Comparison of ENCODE assay signal across 13 mouse cellular contexts in genomic region chr19:43666661-43667429, GRCm38 (mm10). TPM values are rescaled to one million over a fixed set of nuclear protein-coding genes. Genes with fewer than 3 reads are reported as not detected.
A peak's percentile ranks its signal among the peaks of the same experiment; 100 is the strongest.
DNase-seq lines count a peak whose midpoint lies in the region; ATAC-seq lines count a peak whose summit lies in the region.
"Had no signal": no experiment of that assay in that cellular context is flagged by ENCODE, and none has a peak within 500 bp of the region (broad histone marks: within the 10 kb centered on the region; RNA-seq: fewer than 3 reads in every experiment).

No protein-coding gene starts in this region.

- DNase-seq in heart, adult 18-20 months: peak; percentile 54 to 80
- no peak for DNase-seq in heart, embryonic 10.5 days (ENCODE audit: low spot score)
- DNase-seq in 416B (ENCODE audit: low read depth): peak; percentile 51
- DNase-seq in adrenal gland, postnatal 25 days: peak; percentile 52
- DNase-seq in heart, postnatal 14 days: peak; percentile 28 to 29
- no peak for DNase-seq in spleen, postnatal 36 days (ENCODE audit: low spot score in 2 of 2)
- no peak for DNase-seq in forebrain, embryonic 11.5 days (ENCODE audit: low spot score)
- DNase-seq in right cerebral cortex, postnatal 14 days: no peak
- DNase-seq: forebrain, postnatal 0 days had no signal

- WGBS in heart, embryonic 10.5 days: 84% methylated on average over 22 of the region's 22 CpGs
- WGBS in forebrain, embryonic 11.5 days: 88% methylated on average over 22 of the region's 22 CpGs

- H3K4me3 ChIP-seq in heart, embryonic 10.5 days: no peak overlapping the region
- H3K4me3 ChIP-seq in forebrain, embryonic 11.5 days (ENCODE audit: low read depth, low read length): no peak overlapping the region
- H3K4me3 ChIP-seq: hindbrain, embryonic 13.5 days; neural tube, embryonic 13.5 days had no signal

- no peak overlapping the region for H3K4me2 ChIP-seq in forebrain, embryonic 11.5 days (ENCODE audit: low read depth, low read length, severe bottlenecking)
- H3K4me2 ChIP-seq: hindbrain, embryonic 13.5 days; neural tube, embryonic 13.5 days had no signal

- H3K36me3 ChIP-seq in heart, embryonic 10.5 days: peaks cover 17% of the 10 kb centered on the region
- no peaks in the 10 kb centered on the region for H3K36me3 ChIP-seq in forebrain, embryonic 11.5 days (ENCODE audit: control insufficient read depth, insufficient read depth, low read length)

- intact Hi-C loops in heart, postnatal 14 days (cut with DNase I): no loop called here

- H3K9ac ChIP-seq in forebrain, embryonic 11.5 days (ENCODE audit: low read length): no peak overlapping the region
- H3K9ac ChIP-seq: forebrain, postnatal 0 days; hindbrain, embryonic 13.5 days; neural tube, embryonic 13.5 days had no signal

- H3K27me3 ChIP-seq in heart, embryonic 10.5 days (ENCODE audit: insufficient read depth, poor library complexity, severe bottlenecking): peaks cover 12% of the 10 kb centered on the region; the same call in 1 of the 2 replicates
- H3K27me3 ChIP-seq in forebrain, embryonic 11.5 days (ENCODE audit: control insufficient read depth, insufficient read depth, low read length): no peaks in the 10 kb centered on the region
- H3K27me3 ChIP-seq: hindbrain, embryonic 13.5 days; neural tube, embryonic 13.5 days had no signal

- H3K4me1 ChIP-seq in heart, embryonic 10.5 days: peaks cover 5% of the 10 kb centered on the region
- H3K4me1 ChIP-seq in forebrain, embryonic 11.5 days (replicated peaks; ENCODE audit: control insufficient read depth, insufficient read depth, low read length): 0 out of 2 replicates have a peak, but pooled peaks cover 2% of the 10 kb centered on the region

- H3K9me3 ChIP-seq in heart, embryonic 10.5 days: no peaks in the 10 kb centered on the region
- no peaks in the 10 kb centered on the region for H3K9me3 ChIP-seq in forebrain, embryonic 11.5 days (ENCODE audit: control insufficient read depth, low read length)
- H3K9me3 ChIP-seq: hindbrain, embryonic 13.5 days; neural tube, embryonic 13.5 days had no signal

- no peak overlapping the region for H3K27ac ChIP-seq in heart, embryonic 10.5 days
- H3K27ac ChIP-seq in forebrain, embryonic 11.5 days (ENCODE audit: low read depth, low read length): no peak overlapping the region
- H3K27ac ChIP-seq: hindbrain, embryonic 13.5 days; neural tube, embryonic 13.5 days had no signal

- ATAC-seq in forebrain, embryonic 11.5 days (replicated peaks; ENCODE audit: low FRiP score): no peak
- ATAC-seq: forebrain, postnatal 0 days had no signal

RNA-seq across cellular contexts. Expression of gene Slc25a28, which starts 7.8 kb away (rescaled TPM):
- total RNA-seq in heart, adult 18-20 months (2021): 10 to 100 TPM; 27.1 to 28.0 TPM
- 9.2 and 13.7 TPM in 2 replicates for polyA plus RNA-seq in heart, embryonic 10.5 days (2016; fragmentation: Nextera tagmentation; extraction: Ambion mirVana)
- 78.7 and 96.2 TPM in 2 replicates for total RNA-seq in adrenal gland, postnatal 25 days (2021)
- total RNA-seq in heart, postnatal 14 days (2021): 10 to 100 TPM; 21.6 to 25.4 TPM
- polyA plus RNA-seq in forebrain, embryonic 11.5 days (2014; fragmentation: Nextera tagmentation; extraction: Ambion mirVana): 12.1 and 12.6 TPM in 2 replicates

RNA-seq across cellular contexts. Expression of gene Entpd7, which starts 22.6 kb away (rescaled TPM):
- total RNA-seq in heart, adult 18-20 months (2021): 1 to 10 TPM; 2.1 to 2.4 TPM
- 7.7 and 7.9 TPM in 2 replicates for polyA plus RNA-seq in heart, embryonic 10.5 days (2016; fragmentation: Nextera tagmentation; extraction: Ambion mirVana)
- total RNA-seq in adrenal gland, postnatal 25 days (2021): 21.6 and 22.9 TPM in 2 replicates
- total RNA-seq in heart, postnatal 14 days (2021): 1 to 10 TPM; 4.6 to 4.8 TPM
- polyA plus RNA-seq in forebrain, embryonic 11.5 days (2014; fragmentation: Nextera tagmentation; extraction: Ambion mirVana): 10.7 and 11.8 TPM in 2 replicates

RNA-seq across cellular contexts. Expression of gene Nkx2-3, which starts 54.7 kb away (rescaled TPM):
- total RNA-seq in heart, adult 18-20 months (2021): not detected
- 0.55 and 2.4 TPM in 2 replicates for polyA plus RNA-seq in heart, embryonic 10.5 days (2016; fragmentation: Nextera tagmentation; extraction: Ambion mirVana)
- total RNA-seq in adrenal gland, postnatal 25 days (2021): not detected in 2 replicates
- total RNA-seq in heart, postnatal 14 days (2021): not detected
- 4.1 and 5.7 TPM in 2 replicates for polyA plus RNA-seq in forebrain, embryonic 11.5 days (2014; fragmentation: Nextera tagmentation; extraction: Ambion mirVana)
- total RNA-seq: adrenal gland, adult 18-20 months; left cerebral cortex, postnatal 25 days had no signal
- polyA plus RNA-seq: hindbrain, embryonic 13.5 days; neural tube, embryonic 13.5 days had no signal

Comparison
In these comparisons a context has a peak if more than half of its experiments do, and no peak if none do; other contexts are left out.
1. DNase-seq: peak in heart, adult 18-20 months (2 of 2), 416B (single experiment), adrenal gland, postnatal 25 days (single experiment) and heart, postnatal 14 days (2 of 2); none in heart, embryonic 10.5 days (single experiment), spleen, postnatal 36 days (0 of 2), forebrain, embryonic 11.5 days (single experiment) and right cerebral cortex, postnatal 14 days (single experiment).